Mouse (Mus musculus): Measurements from ENCODE around the gene Mcub. TPM values are rescaled to one million over a fixed set of nuclear protein-coding genes. Genes with fewer than 3 reads are reported as not detected.

Mcub gene
- polyA plus RNA-seq (2017; shearing (Covaris generic)) = 16.6 TPM

DNA sequence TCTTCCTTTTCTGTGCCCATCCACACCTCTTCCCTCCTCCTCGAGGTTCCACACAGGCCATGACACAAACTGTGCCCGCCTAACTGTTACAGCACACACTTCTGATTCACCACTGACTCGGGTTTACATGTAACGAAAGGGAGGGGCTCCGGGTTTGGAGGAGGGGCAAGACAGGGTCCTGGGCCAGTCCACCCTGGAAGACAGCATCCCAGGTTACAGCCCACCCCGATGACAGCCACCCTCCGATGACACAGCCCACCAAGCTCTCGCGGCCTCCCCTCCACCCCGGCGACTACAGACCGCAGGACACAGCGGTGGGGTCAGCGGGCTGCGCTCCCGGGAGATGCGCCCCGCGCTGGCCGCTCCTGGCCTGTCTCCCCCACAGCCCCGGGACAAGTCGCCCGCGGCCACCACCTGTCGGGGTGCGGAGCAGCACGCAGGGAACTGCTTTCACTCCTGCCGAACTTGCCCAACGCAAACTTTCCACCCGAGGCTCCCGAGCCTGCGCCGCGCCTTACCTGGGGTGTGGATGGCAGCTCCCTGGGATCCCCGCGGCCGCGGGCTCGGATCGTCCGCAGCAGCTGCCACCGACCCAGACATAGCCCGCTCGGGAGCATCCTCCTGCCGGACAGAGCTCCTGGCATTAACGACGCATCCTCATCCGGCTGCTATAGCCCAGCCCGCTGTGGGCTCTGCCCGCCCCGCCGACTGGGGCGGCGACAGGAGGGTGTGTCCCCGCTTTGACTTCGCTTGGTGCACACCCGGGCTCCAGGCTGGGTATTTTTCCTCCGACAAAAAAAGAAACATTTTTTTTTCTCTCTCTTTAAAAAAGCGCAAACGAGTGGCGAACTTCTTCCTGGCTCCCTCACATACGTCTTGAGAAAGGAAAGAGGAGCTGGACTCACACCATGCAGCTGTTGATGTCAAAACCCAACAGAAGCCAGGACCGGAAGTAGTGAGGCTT, at the start of gene Mcub:
Gene Mcub, minus strand, starts transcription at position 775 of the 964 bp plus-strand sequence.

GRCm38 (mm10) chr3:129901271-129901809, 68.7 kb downstream of the Mcub start, which contains the start of gene Casp6:
Gene Casp6 (plus strand): TSS chr3:129901425.

GRCm38 (mm10) chr3:129878405-129879021, 91.5 kb downstream of the Mcub start, which contains the start of gene Pla2g12a:
Gene Pla2g12a (plus strand): TSS chr3:129878606.

Other genes starting within 250 kb of the Mcub start
- gene Egf, start 214.9 kb downstream of the Mcub start, polyA plus RNA-seq (2017; shearing (Covaris generic)) = 4.4 TPM
- not detected for gene Lrit3, start 166.2 kb downstream of the Mcub start, polyA plus RNA-seq (2017; shearing (Covaris generic))
- gene Rrh, start 147.6 kb downstream of the Mcub start, polyA plus RNA-seq (2017; shearing (Covaris generic)) = 0.35 TPM
- 86.5 TPM for gene Gar1, start 138.8 kb downstream of the Mcub start, polyA plus RNA-seq (2017; shearing (Covaris generic))
- not detected for gene Cfi, start 134.3 kb downstream of the Mcub start, polyA plus RNA-seq (2017; shearing (Covaris generic))
- gene Pla2g12a, start 91.6 kb downstream of the Mcub start, polyA plus RNA-seq (2017; shearing (Covaris generic)) = 9.9 TPM
- 25.0 TPM for gene Casp6, start 68.8 kb downstream of the Mcub start, polyA plus RNA-seq (2017; shearing (Covaris generic))
- 59.1 TPM for gene Sec24b, start 91.3 kb upstream of the Mcub start, polyA plus RNA-seq (2017; shearing (Covaris generic))
- gene Col25a1, start 161.3 kb upstream of the Mcub start, polyA plus RNA-seq (2017; shearing (Covaris generic)) = 0.50 TPM